Mouse (Mus musculus) spleen, adult 12 weeks (tissue): ENCODE results near the gene Plac9a.
"Not testable (repeated sequence)": the region's sequence is repeated elsewhere in the genome, so short reads cannot be mapped to it uniquely, and the experiment has no call there.

Experiments
- DNase-seq: peaks from one replicate; pipeline ENCODE4 v3.0.0; 2022; ENCODE audit warnings: low spot score

Plac9a gene

DNA sequence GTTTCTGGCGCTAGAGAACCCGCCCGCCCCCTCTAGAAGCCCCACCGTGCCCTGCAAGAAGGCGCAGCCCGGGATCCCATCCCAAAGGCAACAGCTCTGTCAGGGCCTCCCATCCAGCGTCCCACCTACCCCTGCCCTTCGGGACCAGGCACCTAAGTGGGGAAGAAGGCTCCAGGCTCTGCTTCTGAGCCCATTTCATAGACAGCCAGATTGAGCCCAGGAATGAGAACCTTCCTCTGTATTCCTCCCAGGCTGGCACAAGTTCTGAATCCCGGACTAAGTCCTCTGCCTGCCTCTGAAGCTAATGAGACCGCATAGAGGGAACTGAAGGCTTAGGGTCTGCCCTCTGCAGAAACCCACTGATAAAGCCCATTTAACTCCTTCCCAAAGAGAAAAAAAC is at the start of gene Plac9a:
TSS of gene Plac9a (minus strand) at position 101 of the 400 bp plus-strand sequence.
- DNase-seq: not testable (repeated sequence)

DNA sequence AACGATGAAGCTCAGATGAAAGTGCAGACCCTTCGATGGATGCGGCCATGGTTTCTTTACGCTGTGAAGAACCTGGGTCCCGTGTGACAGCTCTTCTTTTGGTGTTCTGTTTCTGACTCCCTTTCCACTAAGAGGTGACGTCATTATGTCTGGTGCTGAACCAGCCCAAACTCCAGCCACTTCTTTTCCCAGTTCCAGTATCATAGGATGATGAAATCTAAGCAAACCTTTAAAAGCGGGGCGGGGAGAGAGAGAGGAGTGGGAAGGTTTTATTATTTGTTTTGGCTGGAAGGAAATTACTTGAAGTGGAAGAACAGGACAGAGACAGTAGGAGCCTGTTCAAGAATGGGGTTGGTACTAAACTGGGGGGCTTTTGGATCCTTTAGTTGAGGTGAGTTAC is 35.1 kb upstream of the Plac9a start, which contains the start of gene Cphx1:
TSS of gene Cphx1 (plus strand) at position 301 of the 400 bp plus-strand sequence.
- not testable (repeated sequence) for DNase-seq

DNA sequence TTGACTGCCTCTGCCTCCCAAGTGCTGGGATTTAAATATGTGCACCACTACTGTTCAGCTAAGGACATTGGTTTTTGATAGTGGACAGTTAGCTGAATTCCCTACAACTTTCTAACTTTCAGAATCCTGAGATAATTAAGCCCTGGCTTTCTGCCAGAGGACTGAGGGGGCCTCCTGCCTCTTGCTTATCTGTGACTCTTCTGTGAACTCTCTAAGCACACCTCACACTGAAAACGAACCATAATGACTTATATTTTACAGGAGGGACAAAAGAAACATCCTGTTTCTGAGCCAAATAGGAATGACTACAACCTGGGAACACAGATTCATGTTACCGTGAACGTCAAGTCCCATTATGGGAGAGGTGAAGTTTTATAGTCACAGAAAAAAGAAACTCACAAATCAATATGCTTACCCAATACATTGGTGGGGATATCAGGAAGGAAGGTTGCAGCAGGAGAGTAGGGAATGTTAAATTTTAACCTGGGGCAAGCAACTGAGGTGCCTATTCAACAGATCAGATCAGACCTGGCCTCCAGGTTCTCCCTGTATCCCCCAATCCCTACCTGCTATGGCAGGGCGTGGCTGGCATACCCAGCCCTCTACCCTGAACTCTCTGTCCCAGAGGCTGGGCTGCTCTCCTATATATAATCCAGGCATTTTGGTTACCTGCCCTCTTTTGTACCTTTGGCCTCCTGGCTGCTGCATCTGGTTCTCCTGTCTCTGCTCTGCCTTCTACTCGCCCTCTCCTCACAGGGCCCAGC is 34.1 kb upstream of the Plac9a start:
- not testable (repeated sequence) for DNase-seq

DNA sequence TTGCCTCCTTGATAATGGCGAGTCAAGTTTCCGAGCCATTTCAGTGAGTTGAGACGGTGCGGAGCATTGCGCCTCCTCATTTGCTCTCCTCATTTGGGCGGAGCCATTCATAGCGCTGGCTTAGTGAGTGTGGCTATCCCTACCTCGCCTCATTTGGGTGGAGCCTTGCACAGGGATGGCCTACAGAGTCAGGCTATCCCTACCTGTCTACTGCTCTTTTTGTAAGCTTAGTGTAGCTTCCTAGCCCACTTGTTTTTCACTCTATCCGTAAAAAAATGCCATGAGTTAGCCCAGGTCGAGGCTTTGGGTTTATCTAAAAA is 24.6 kb upstream of the Plac9a start, which contains the start of gene Tmem254a:
TSS of gene Tmem254a (minus strand) at position 111 of the 320 bp plus-strand sequence.
- not testable (repeated sequence) for DNase-seq

DNA sequence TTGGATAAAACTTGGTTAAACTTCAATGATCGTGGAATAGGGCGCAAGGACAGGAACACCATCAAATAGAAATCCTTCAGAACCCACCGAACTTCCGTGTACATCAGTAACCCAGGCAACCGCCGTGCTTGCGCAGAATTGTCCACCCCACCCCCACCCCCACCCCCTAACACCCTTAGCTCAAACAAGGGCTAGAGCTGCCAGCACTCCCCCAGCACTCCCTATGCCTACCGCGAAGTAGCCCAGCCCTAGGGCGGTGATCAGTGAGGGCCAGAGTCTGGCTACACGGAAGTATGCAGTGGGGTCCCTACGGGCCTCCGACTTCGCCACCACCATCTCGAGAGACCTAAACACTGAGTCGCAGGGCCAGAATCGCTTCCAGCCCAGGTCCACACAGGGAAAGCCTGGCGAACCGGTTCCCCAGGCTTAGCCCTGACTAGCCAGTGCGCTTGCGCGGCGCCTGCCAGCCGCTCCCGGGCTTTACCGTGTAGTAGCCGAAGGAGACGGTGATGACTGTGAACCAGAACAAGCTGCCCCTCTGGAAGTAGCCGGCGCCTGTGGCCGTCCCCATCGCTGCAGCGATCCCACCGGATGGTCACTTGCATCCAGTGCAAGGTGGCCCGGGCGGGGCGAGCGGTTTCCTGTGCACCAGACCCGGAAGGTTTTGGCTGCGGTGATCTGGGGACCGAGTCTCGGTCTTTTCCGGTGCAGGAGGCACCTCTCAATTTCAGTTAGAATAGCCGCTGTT is 24.1 kb upstream of the Plac9a start:
- not testable (repeated sequence) for DNase-seq

DNA sequence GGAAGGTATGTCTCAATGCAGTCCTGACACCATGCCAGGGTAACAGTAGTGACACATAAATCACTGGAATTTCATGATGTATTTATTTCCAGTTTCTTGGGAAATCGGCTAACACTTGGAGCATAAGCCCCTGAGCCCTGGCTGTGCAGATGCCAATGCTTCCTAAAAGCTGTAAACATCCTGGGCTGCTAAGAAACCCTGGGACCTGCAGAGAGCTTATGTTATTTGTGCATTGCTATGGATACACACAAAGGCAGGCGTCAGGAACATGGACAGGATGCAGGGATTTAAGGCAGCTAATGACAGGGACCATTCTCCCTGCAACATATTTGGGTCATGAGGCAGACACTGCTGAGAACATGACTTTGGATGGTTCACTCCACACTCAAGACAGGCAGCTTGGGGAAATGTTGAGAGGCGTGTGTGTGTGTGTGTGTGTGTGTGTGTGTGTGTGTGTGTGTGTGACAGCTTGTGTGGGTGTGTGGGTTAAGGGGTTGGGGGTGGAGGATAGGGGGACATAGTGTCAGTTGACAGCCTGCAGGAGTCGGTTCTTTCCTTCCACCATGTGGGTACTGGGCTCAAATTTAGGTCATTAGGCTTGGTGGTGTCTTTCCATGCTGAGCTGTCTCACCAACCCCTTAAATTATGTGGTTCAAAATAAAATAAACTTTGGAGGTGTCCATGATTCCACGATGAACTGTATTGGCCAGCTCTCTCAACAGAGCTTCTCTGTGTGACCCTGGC is 15.7 kb upstream of the Plac9a start:
- DNase-seq: not testable (repeated sequence)

DNA sequence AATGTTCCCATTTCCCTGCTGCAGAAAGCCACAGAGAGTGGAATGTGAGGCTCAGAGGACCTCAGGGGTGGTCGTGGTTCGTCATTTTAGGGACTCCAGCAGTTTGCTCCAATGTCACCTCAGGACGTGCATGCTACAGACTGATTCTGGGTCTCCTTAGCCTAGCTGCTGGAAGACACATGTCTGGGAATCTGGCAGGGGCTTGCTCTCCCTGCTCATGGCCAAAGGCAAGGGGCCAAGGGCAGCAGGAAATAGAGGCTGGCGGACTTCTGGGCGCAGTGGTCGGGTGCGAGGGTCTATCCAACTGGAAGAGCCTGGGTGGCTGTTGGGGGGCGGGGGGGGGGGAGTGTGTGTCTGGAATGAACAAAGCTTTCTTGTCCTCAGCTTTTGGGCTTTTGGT is 6.1 kb upstream of the Plac9a start:
- not testable (repeated sequence) for DNase-seq

DNA sequence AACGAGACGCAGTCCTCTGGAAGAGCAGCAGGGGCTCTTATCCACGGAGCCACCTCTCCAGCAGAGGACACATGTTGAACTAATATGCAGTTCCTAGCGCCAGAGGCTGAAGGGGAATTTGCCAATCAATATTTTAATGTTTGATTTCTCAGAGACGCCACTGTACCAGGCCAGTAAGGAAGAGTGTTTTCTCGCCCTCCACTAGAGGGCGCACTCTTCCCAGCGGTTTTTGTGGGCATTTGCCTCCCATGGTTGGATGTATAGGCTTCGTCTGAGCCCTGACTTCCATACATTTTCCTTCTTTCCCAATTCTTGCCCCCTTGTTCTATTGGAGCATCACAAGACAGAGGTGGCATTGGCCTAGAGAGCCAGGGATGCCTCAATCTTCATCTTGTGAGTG is 4.4 kb upstream of the Plac9a start:
- DNase-seq: not testable (repeated sequence)

DNA sequence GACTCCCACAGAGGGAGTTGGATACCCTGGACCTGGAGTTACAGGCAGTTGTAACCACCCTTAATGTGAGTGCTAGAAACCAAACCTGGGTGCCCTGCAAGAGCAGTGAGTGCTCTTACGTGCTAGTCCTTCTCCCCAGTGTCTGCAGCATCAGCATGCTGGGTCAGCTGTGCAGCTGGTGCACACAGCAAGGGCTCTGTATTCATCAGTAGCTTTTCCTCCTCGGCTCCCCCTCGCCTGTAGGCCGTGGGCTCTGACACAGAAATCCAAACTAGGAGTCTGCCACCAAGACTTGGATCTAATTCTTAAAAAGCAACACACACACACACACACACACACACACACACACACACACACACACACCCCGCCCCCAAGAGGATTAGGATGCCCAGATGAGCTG is 2.3 kb upstream of the Plac9a start:
- DNase-seq: not testable (repeated sequence)

DNA sequence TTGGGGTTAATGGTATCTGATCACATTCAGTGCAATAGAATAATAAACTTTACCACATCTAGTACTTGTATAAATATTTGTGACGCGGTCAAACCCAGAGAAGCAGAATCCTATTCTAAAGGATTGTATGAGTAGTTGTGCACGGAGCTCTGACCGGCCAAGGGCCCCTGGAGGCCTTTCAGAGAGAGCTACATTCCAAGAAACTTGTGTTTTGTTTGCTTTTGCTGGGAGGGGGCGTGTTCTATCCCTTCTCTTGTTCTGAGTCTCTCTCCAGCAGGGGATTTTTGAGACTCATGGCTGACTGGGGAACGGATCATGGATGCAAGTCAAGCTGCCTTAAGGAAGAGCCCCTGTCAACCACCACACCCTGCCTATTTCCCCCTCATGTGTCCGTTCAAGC is 7.2 kb downstream of the Plac9a start:
- not testable (repeated sequence) for DNase-seq

DNA sequence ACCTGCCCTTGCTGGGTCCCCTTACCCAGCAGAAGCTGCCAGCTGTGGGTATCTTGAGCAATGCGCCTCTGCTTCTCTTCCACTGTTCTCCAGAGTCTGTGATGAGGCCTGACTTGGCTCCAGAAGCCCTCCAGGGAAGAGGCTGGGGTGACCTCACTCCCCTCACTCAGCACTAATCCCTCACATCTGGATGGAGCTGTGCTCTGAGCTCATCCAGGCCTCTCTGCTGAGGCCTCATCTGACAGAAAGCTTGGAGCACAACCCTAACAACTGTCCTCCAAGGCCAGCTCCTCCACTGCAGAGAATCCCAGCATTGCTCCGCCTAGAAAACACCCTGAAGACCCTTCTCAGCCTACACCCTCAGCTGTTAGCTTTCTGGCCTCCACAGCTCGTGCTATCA is 8.3 kb downstream of the Plac9a start:
- not testable (repeated sequence) for DNase-seq

DNA sequence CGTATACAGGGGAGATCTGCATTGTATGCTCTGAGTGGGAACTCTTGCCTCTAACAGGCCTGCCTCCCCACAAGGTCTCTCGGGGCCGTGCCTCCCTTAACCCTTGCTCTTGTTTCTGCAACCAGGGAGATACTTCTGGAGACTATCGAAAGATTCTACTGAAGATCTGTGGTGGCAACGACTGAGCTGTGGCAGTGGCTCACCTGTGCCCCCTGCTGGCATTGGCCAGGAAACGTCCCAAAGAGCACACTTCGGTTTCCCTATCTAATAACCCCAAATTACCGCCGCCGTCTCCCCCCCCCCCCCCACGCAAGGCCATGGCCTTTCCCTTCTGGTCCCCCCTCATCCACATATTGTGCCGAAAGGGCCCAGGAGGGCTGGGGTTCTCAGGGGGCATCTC is 17.0 kb downstream of the Plac9a start:
- not testable (repeated sequence) for DNase-seq

DNA sequence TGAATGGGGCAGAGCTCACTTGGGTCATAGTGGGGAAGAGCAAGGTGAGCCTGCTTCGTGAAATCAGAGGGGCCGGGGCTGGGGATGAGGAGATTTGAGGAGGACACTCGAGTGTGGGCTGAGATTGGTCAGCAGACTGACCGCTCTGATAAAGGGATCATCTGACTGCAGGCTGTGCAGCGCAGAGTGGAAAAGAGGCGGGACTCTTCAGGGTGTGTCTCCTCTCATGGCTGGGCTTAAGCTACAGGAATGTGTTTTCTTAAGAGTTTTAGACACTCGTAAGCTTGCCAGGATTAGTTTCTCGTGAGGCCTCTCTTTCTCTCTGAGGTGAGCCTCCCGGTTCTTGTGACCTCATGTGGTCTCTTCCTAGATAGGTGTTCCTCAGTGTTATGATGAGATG is 21.1 kb downstream of the Plac9a start:
- DNase-seq: not testable (repeated sequence)

DNA sequence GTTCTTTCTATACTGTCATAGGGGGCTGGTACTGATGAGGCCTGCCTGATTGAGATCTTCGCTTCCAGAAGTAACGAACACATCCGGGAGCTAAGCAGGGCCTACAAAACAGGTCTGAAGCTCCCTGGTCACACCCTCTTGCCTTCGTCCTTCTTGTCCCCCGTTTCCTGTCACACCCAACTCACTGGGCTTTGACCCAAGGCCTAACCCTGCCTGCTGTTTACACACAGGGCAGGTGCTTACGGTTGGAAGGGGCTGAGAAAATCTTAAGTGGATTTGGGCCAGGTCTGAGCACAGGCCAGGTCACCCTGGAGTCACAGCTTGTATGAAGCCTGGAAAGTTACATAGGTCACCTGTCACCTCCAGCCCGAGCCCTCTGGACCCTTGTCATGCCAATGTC is 26.3 kb downstream of the Plac9a start:
- DNase-seq: not testable (repeated sequence)

DNA sequence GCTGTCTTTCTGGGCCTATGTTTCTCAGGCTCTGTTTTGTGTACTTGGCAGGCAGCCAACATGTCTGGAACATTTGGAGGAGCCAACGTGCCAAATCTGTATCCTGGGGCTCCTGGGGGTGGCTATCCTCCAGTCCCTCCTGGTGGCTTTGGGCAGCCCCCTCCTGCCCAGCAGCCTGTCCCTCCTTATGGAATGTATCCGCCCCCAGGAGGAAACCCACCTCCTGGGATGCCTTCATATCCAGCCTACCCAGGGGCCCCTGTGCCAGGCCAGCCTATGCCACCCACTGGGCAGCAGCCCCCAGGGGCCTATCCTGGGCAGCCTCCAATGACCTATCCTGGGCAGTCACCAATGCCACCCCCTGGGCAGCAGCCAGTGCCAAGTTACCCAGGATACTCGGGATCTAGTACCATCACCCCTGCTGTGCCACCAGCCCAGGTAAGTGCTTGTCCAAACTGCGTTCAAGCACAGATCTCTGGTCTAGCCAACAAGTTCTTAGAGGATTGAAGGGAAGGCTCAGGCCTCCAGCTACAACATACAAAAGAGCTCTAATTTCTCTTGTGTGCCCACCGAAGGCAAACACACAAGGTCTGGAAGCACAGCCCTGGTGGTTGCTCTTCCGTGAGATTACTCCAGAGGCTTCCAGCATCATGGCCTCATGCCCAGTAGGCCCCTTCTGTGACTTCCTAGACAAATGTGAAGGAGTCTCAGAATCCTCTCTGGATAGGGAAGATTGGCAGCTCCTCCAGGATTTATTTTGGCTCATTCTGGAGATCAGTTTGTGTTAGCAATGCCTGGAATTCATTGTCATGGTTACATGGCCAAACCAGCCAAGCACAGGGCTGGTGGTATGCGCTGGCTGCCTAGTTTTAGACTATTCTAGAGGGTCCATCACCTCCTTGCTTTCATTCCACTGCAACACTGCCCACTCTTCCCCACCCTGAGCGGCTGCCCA is 30.2 kb downstream of the Plac9a start:
- no peak for DNase-seq

DNA sequence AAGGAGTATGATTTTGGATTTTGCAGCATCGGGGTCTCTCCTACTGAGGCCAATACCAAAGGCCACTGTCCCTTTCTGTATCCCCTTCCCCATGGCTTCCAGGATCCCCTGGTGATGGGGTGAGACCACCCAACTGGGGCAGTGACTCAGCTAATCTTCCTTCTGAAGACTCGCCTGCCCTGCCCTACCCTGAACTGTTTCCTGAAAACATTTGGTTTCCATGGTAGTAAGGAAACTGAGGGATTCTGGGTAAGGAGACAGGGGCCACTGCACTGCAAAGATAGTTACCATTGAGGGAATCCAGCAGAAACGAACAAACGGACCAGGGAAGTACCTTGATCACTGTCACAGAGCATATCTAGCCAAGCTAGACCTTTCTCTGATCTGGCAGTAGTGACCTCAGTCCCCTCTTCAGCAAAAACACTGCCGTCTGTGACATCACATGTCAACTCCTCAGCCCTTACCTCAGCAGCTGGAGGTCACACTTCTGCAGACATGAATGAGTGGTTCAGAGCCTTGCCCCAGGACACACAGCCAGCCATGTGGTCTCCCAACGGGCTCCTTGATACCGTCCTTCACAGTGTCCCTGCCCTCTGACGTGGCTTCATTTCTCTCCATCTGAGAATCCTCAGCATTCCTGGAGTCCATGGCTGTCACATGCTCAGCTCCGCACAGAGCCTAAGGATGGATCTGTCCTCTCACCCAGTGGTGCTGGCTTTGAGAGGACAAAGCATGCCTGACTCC is 33.6 kb downstream of the Plac9a start:
- DNase-seq: no peak

DNA sequence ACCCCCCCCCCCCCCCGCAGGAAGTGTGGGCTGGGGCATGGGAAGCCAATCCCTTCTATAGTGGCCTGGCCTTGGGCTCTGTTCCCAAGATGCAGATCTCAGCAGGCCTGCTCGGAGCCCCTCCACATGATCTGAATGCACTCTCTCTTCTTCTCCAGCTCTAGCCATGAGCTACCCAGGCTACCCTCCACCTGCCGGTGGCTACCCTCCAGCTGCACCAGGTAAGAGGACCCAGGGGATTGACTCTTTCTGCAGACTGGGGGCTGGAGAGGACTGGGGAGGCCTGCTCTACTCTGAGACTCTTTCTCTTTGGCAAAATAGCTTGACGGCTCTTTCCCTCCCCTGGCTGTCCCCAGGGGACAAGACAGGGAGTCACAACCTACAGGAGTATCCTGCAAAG is 34.2 kb downstream of the Plac9a start:
- DNase-seq: no peak

DNA sequence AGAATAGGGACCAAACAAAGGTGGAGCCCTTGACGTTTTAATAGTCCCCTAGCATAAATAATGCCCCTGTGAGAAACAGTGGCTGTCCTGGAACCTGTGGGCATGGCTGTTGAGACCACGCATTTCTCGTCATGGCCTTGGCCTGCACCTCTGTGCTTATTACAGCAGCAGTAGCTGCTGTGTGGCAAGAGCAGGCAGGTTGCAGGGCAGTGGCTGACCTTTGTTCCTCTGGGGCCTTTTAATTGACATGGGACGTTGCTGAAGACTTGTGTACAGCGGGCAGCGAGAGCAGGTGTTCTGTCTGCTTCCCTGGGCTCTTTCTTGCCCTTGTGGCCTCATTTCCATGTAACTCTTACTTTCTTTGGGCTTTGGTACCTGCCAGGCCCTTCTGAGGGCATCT is 35.1 kb downstream of the Plac9a start:
- DNase-seq: no peak

DNA sequence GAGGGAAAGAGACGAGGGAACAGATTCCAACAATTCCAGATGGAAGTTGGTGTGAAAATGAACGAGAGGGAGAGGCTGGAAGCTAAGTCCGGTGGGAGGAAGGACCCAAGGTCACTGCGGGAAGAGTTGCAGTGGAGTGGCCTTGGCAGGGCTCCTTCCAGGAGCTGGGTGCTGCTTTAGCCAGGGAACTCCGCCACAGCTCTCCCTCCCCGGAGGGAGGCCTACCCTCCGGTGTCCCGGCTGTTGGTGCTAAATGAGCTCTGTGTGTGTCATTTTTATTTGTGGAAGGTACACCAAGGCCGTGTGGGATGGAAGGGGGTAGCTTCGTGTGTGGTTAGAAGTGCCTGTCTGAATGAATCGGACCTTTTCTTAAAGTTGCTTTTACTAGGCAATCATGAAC is 36.1 kb downstream of the Plac9a start:
- DNase-seq: no peak

DNA sequence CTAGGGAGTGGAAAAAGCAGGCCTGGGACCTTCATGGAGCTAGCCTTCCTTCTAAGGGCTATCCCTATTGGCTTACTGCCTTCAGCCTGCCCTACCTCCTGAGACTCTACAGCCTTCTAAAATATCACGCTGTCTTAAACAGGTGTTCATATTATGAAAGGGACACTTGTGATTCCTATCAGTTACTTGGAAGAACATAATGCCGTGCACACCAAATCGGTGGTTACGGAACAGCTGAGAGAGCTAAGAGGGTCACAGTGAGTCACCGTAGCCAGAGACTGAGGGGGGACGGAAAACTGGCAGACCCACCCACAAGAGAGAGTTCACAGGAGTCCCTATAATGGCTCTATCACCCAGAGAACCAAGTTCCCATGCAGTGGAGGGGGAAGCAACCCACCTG is 36.5 kb downstream of the Plac9a start:
- no peak for DNase-seq

DNA sequence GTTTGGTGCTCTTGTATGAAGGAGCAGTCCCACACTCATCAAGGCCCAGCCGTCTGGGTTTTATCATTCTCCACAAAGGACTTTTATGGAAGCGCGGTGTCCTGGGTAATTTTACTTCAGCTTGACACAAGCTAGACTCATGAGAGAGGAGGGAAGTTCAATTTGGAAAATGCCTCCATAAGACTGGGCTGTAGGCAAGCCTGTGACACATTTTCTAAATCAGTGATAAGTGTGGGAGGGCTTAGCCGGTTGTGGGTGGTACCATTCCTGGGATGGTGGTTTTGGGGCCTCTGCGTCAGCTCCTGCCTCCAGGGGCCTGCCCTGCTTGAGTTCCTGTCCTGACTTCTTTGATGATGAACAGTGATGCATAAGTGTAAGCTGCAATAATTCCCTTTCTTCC is 37.6 kb downstream of the Plac9a start:
- DNase-seq: no peak
